Mouse (Mus musculus): Measurements from ENCODE around the gene Rab3gap1.
"Not testable (repeated sequence)": the region's sequence is repeated elsewhere in the genome, so short reads cannot be mapped to it uniquely, and the experiment has no call there.

- not testable (repeated sequence) for TF ChIP-seq CTCF (IDR thresholded peaks at IDR 0.05; ENCODE audit: low read depth, low read length); POLR2A (IDR thresholded peaks at IDR 0.05; ENCODE audit: borderline replicate concordance, low read depth, low read length)
These were observed 85.6 kb downstream of the Rab3gap1 start for GRCm38 (mm10) chr1:127954198-127954597.

Data from bone marrow macrophage, adult 2 months (primary cell).